Mouse (Mus musculus): ENCODE measurements at regions not wholly inside any gene's neighbourhood (a gene's known extent, or its start where the extent isn't known, plus 50 kb on each side); places are given as distances from the start of the nearest gene placed in this dataset.

GRCm38 (mm10) chr4:34227611-34228010 lies 177.6 kb upstream of the Spaca1 start:
- no peak overlapping the region for H3K4me2 ChIP-seq (ENCODE audit: low read depth)
- TF ChIP-seq CTCF (IDR thresholded peaks at IDR 0.05; ENCODE audit: low read depth) = no peak
- ATAC-seq = no peak

GRCm38 (mm10) chr4:34231270-34231669 lies 181.3 kb upstream of the Spaca1 start:
- peak; percentile 88 for TF ChIP-seq CTCF (IDR thresholded peaks at IDR 0.05; ENCODE audit: low read depth)
- 4% methylated on average over 3 of the region's 3 CpGs for WGBS
- H3K4me3 ChIP-seq (ENCODE audit: low read depth, low read length) = no peak overlapping the region

More at GRCm38 (mm10) chr4:34227611-34228010, 177.6 kb upstream of the Spaca1 start:
- Histone ChIP-seq H3K9ac (no peak overlapping the region), H3K27ac (ENCODE audit: low read depth, low read length) (no peak overlapping the region), H3K9me3 (ENCODE audit: low read length) (no peaks in the 10 kb centered on the region), H3K27me3 (ENCODE audit: insufficient read depth, low read length) (no peaks in the 10 kb centered on the region), H3K4me3 (ENCODE audit: low read depth, low read length) (no peak overlapping the region), H3K36me3 (ENCODE audit: insufficient read depth) (no peaks in the 10 kb centered on the region), H3K4me1 (ENCODE audit: insufficient read depth) (peaks cover 4% of the 10 kb centered on the region; the same call in 1 of the 2 replicates)
- WGBS = 74% methylated on average over 5 of the region's 5 CpGs
- no peak for DNase-seq

GRCm38 (mm10) chr4:34234204-34234603 lies 184.2 kb upstream of the Spaca1 start:
- WGBS = 88% methylated on average over 11 of the region's 11 CpGs
- H3K9ac ChIP-seq = no peak overlapping the region
- H3K4me2 ChIP-seq (ENCODE audit: low read depth) = no peak overlapping the region
- H3K9me3 ChIP-seq (ENCODE audit: low read length) = no peaks in the 10 kb centered on the region
- H3K36me3 ChIP-seq (ENCODE audit: insufficient read depth) = no peaks in the 10 kb centered on the region
- peaks cover 4% of the 10 kb centered on the region; the same call in 1 of the 2 replicates for H3K4me1 ChIP-seq (ENCODE audit: insufficient read depth)
- H3K4me3 ChIP-seq (ENCODE audit: low read depth, low read length) = no peak overlapping the region
- H3K27ac ChIP-seq (ENCODE audit: low read depth, low read length) = no peak overlapping the region
- no peak for ATAC-seq
- no peaks in the 10 kb centered on the region for H3K27me3 ChIP-seq (ENCODE audit: insufficient read depth, low read length)
- DNase-seq = no peak
- no peak for TF ChIP-seq CTCF (IDR thresholded peaks at IDR 0.05; ENCODE audit: low read depth)

More at GRCm38 (mm10) chr4:34231270-34231669, 181.3 kb upstream of the Spaca1 start:
- Histone ChIP-seq H3K9me3 (ENCODE audit: low read length) (no peaks in the 10 kb centered on the region), H3K27ac (ENCODE audit: low read depth, low read length) (no peak overlapping the region), H3K9ac (no peak overlapping the region), H3K27me3 (ENCODE audit: insufficient read depth, low read length) (no peaks in the 10 kb centered on the region), H3K4me2 (ENCODE audit: low read depth) (no peak overlapping the region), H3K4me1 (ENCODE audit: insufficient read depth) (peaks cover 4% of the 10 kb centered on the region; the same call in 1 of the 2 replicates), H3K36me3 (ENCODE audit: insufficient read depth) (no peaks in the 10 kb centered on the region)
- ATAC-seq (peak; percentile 95), DNase-seq (peak; percentile 82)

- Histone ChIP-seq H3K9ac (no peak overlapping the region), H3K4me1 (ENCODE audit: insufficient read depth) (peaks cover 4% of the 10 kb centered on the region; the same call in 1 of the 2 replicates), H3K27ac (ENCODE audit: low read depth, low read length) (no peak overlapping the region), H3K27me3 (ENCODE audit: insufficient read depth, low read length) (no peaks in the 10 kb centered on the region), H3K36me3 (ENCODE audit: insufficient read depth) (no peaks in the 10 kb centered on the region), H3K4me3 (ENCODE audit: low read depth, low read length) (no peak overlapping the region), H3K9me3 (ENCODE audit: low read length) (no peaks in the 10 kb centered on the region), H3K4me2 (ENCODE audit: low read depth) (no peak overlapping the region)
- DNase-seq = no peak
- no peak for ATAC-seq
- 86% methylated on average over 8 of the region's 8 CpGs for WGBS
- TF ChIP-seq CTCF (IDR thresholded peaks at IDR 0.05; ENCODE audit: low read depth) = no peak
Observed at GRCm38 (mm10) chr4:34234645-34235044, 184.7 kb upstream of the Spaca1 start.

- 59% methylated on average over 3 of the region's 3 CpGs for WGBS
- ATAC-seq = no peak
- Histone ChIP-seq H3K9ac (no peak overlapping the region), H3K4me1 (ENCODE audit: insufficient read depth) (peaks cover 11% of the 10 kb centered on the region; the same call in 1 of the 2 replicates), H3K27me3 (ENCODE audit: insufficient read depth, low read length) (no peaks in the 10 kb centered on the region), H3K27ac (ENCODE audit: low read depth, low read length) (no peak overlapping the region), H3K36me3 (ENCODE audit: insufficient read depth) (no peaks in the 10 kb centered on the region), H3K9me3 (ENCODE audit: low read length) (no peaks in the 10 kb centered on the region), H3K4me2 (ENCODE audit: low read depth) (no peak overlapping the region), H3K4me3 (ENCODE audit: low read depth, low read length) (no peak overlapping the region)
- DNase-seq = no peak
- TF ChIP-seq CTCF (IDR thresholded peaks at IDR 0.05; ENCODE audit: low read depth) = no peak
Observed at GRCm38 (mm10) chr4:34237791-34238190, 187.8 kb upstream of the Spaca1 start.

- H3K4me2 ChIP-seq (ENCODE audit: low read depth) = no peak overlapping the region
- H3K27me3 ChIP-seq (ENCODE audit: insufficient read depth, low read length) = no peaks in the 10 kb centered on the region
- 60% methylated on average over 3 of the region's 3 CpGs for WGBS
- DNase-seq (no peak), ATAC-seq (no peak)
- no peak overlapping the region for H3K4me3 ChIP-seq (ENCODE audit: low read depth, low read length)
- H3K27ac ChIP-seq (ENCODE audit: low read depth, low read length) = no peak overlapping the region
- no peaks in the 10 kb centered on the region for H3K9me3 ChIP-seq (ENCODE audit: low read length)
- peaks cover 11% of the 10 kb centered on the region; the same call in 1 of the 2 replicates for H3K4me1 ChIP-seq (ENCODE audit: insufficient read depth)
- no peaks in the 10 kb centered on the region for H3K36me3 ChIP-seq (ENCODE audit: insufficient read depth)
- TF ChIP-seq CTCF (IDR thresholded peaks at IDR 0.05; ENCODE audit: low read depth) = no peak
- no peak overlapping the region for H3K9ac ChIP-seq
Observed at GRCm38 (mm10) chr4:34239624-34240023, 189.6 kb upstream of the Spaca1 start.

- TF ChIP-seq CTCF (IDR thresholded peaks at IDR 0.05; ENCODE audit: low read depth) = no peak
- peak; percentile 58 for DNase-seq
- Histone ChIP-seq H3K9me3 (ENCODE audit: low read length) (no peaks in the 10 kb centered on the region), H3K27me3 (ENCODE audit: insufficient read depth, low read length) (no peaks in the 10 kb centered on the region), H3K9ac (no peak overlapping the region; the same call in 1 of the 2 replicates), H3K27ac (ENCODE audit: low read depth, low read length) (0 out of 2 replicates have a peak overlapping the region, but pooled peaks have one; percentile 30), H3K4me2 (ENCODE audit: low read depth) (peak overlapping the region; percentile 26; the same call in 1 of the 2 replicates), H3K36me3 (ENCODE audit: insufficient read depth) (no peaks in the 10 kb centered on the region), H3K4me1 (ENCODE audit: insufficient read depth) (peaks cover 11% of the 10 kb centered on the region; the same call in 1 of the 2 replicates), H3K4me3 (ENCODE audit: low read depth, low read length) (no peak overlapping the region)
- ATAC-seq = peak; percentile 75
- 11% methylated on average over 7 of the region's 7 CpGs for WGBS
Observed at GRCm38 (mm10) chr4:34241060-34241571, 191.1 kb upstream of the Spaca1 start.
